Mouse (Mus musculus): ENCODE results near the gene Lta. TPM values are rescaled to one million over a fixed set of nuclear protein-coding genes. Genes with fewer than 3 reads are reported as not detected.

Lta gene
- polyA plus RNA-seq, 1 experiment from 2014 or later, result not detected

DNA sequence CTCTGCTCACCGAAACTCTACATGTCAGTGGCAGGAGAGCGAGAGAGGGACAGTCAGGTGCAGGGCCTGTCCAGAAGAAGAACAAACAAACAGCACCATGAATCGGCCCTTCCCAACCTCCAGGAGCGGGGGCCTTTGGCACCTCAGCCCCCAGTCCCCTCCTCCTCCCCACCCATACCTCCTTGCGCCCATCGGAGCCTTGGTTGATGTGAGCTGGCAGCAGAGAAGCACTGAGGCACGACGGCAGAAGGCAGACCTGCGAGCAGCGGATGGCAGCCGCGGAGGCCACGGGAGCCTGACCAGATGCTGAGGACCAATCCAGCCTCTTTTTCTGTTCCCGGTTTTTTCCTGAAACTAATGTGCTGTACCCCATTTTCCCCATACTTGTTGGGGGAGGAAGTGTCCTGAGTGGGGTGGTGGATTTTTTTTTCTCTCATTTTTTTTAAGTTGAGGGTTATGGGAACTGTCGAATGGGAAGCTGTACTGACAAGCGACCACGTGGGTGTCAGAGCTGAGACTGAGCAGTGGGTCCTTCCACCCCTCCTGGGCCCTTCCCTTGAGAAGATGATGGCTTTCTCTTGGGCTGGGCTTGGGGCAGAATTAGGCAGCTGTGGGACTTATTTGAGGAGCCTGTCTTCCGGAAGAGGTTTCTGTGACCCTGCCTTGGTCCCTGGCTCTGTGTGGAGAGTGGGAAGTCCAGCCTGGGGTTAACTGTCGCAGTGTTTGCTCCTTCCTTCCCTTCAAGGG lies 44.5 kb upstream of the Lta start:
- Histone ChIP-seq H3K4me3 (ENCODE audit: low read depth, low read length) (no peak overlapping the region), H3K9ac (ENCODE audit: low read depth, low read length) (no peak overlapping the region), H3K27me3 (replicated peaks; ENCODE audit: control insufficient read depth, insufficient read depth, low read length) (no peaks in the 10 kb centered on the region), H3K4me1 (replicated peaks; ENCODE audit: control insufficient read depth, insufficient read depth, low read length) (peaks cover 9% of the 10 kb centered on the region), H3K36me3 (ENCODE audit: control insufficient read depth, insufficient read depth, low read length) (peaks cover 85% of the 10 kb centered on the region), H3K27ac (ENCODE audit: low read depth, low read length) (no peak overlapping the region), H3K4me2 (no peak overlapping the region), H3K9me3 (ENCODE audit: control insufficient read depth, low read length) (no peaks in the 10 kb centered on the region)
- DNase-seq (ENCODE audit: low spot score) (no peak), ATAC-seq (replicated peaks; ENCODE audit: low FRiP score) (no peak)
- 93% methylated on average over 19 of the region's 19 CpGs for WGBS

DNA sequence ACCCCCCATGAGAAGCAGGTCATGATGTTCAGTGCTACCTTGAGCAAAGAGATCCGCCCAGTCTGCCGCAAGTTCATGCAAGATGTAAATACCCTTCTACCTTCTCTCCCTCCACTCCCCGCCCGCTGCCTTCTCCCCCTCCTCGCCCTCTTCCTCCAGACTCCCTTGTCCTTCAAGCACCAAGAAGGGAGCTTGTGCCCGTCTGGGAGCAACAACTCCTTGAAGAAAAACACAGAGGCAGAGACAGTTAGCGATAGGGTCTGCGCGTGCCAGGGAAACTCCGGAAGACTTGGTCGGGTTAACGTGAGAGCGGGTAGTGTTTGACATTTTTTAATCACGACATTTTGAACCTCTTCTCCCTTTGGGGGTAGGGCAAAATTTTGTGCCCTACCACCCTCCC lies 43.8 kb upstream of the Lta start:
- DNase-seq (ENCODE audit: low spot score) (no peak), ATAC-seq (replicated peaks; ENCODE audit: low FRiP score) (no peak)
- H3K4me2 ChIP-seq, result no peak overlapping the region
- H3K4me3 ChIP-seq (ENCODE audit: low read depth, low read length), result no peak overlapping the region
- H3K4me1 ChIP-seq (replicated peaks; ENCODE audit: control insufficient read depth, insufficient read depth, low read length), result peaks cover 15% of the 10 kb centered on the region
- no peak overlapping the region for H3K9ac ChIP-seq (ENCODE audit: low read depth, low read length)
- no peak overlapping the region for H3K27ac ChIP-seq (ENCODE audit: low read depth, low read length)
- WGBS, result 91% methylated on average over 14 of the region's 14 CpGs
- H3K36me3 ChIP-seq (ENCODE audit: control insufficient read depth, insufficient read depth, low read length), result peaks cover 92% of the 10 kb centered on the region
- no peaks in the 10 kb centered on the region for H3K27me3 ChIP-seq (replicated peaks; ENCODE audit: control insufficient read depth, insufficient read depth, low read length)
- H3K9me3 ChIP-seq (ENCODE audit: control insufficient read depth, low read length), result no peaks in the 10 kb centered on the region

DNA sequence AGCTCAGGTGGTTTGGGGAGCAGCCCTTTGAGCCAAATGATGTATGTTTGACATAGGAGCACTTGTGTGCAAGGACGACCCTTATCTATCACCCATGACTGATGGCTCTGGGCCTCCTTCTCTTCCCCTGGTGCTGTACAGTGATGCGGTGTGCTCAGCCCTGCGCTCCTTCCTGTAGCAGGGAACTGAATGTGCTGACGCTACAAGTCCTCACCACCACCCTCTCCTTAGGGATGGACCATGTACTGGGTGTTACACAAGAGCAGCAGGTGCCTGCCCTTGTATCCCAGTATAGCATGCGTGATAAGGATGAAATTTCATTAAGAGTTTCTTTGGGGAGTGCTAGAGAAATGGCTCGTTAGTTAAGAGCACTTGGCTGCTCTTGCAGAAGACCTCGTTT lies 42.0 kb upstream of the Lta start:
- H3K9me3 ChIP-seq (ENCODE audit: control insufficient read depth, low read length), result no peaks in the 10 kb centered on the region
- H3K4me3 ChIP-seq (ENCODE audit: low read depth, low read length), result no peak overlapping the region
- H3K4me2 ChIP-seq, result no peak overlapping the region
- DNase-seq (ENCODE audit: low spot score) (no peak), ATAC-seq (replicated peaks; ENCODE audit: low FRiP score) (no peak)
- peaks cover 80% of the 10 kb centered on the region for H3K36me3 ChIP-seq (ENCODE audit: control insufficient read depth, insufficient read depth, low read length)
- H3K9ac ChIP-seq (ENCODE audit: low read depth, low read length), result no peak overlapping the region
- no peak overlapping the region for H3K27ac ChIP-seq (ENCODE audit: low read depth, low read length)
- H3K27me3 ChIP-seq (replicated peaks; ENCODE audit: control insufficient read depth, insufficient read depth, low read length), result no peaks in the 10 kb centered on the region
- 81% methylated on average over 7 of the region's 7 CpGs for WGBS
- peaks cover 23% of the 10 kb centered on the region for H3K4me1 ChIP-seq (replicated peaks; ENCODE audit: control insufficient read depth, insufficient read depth, low read length)

DNA sequence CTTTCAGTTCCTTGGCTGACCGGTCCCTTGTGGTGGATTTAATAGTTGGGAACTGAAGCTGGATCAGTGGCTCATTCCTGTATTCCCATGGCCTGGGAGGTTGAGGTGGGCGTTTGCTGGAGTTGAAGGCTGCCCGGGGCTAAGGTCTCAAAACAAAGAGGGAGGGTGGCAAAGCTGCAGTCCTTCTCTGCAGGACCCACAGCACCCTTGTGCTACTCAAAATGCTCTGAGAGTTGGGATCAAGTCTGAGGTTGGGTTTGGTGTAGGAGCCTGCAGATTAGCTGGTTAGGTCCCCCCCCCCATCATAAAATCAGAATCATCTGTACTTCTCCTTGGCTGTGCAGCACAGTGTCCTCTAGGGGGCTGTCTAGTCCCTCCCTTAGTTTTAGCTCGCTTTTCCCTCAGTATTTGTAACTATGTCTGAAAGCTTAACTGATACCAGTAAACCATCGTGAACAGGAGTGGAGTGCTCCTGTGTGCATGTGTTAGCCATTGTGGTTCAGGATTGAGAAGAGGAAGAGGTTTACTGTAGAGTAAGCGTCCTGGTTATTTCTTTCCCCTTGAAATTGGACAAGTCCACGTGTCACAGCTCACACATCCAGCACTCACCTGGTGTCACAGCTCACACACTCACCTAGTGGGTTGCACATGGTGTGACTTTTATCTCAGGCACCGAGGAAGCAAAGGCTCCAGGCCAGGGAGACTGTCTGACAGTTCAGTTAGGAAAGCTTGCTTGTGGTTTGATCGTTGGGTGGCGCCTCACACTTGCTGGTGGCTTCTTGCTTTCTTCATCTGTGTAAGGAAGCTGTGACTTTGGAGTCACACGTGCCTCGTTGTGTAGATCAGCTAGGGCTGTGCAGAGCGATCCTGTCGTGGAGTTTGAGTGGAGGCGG lies 40.8 kb upstream of the Lta start:
- DNase-seq (ENCODE audit: low spot score) (no peak), ATAC-seq (replicated peaks; ENCODE audit: low FRiP score) (no peak)
- no peaks in the 10 kb centered on the region for H3K9me3 ChIP-seq (ENCODE audit: control insufficient read depth, low read length)
- H3K9ac ChIP-seq (ENCODE audit: low read depth, low read length), result no peak overlapping the region
- H3K27ac ChIP-seq (ENCODE audit: low read depth, low read length), result no peak overlapping the region
- peaks cover 70% of the 10 kb centered on the region for H3K36me3 ChIP-seq (ENCODE audit: control insufficient read depth, insufficient read depth, low read length)
- 82% methylated on average over 15 of the region's 15 CpGs for WGBS
- no peak overlapping the region for H3K4me2 ChIP-seq
- H3K4me1 ChIP-seq (replicated peaks; ENCODE audit: control insufficient read depth, insufficient read depth, low read length), result peaks cover 23% of the 10 kb centered on the region
- peak overlapping the region; percentile 13; the same call in 1 of the 2 replicates for H3K4me3 ChIP-seq (ENCODE audit: low read depth, low read length)
- H3K27me3 ChIP-seq (replicated peaks; ENCODE audit: control insufficient read depth, insufficient read depth, low read length), result no peaks in the 10 kb centered on the region

DNA sequence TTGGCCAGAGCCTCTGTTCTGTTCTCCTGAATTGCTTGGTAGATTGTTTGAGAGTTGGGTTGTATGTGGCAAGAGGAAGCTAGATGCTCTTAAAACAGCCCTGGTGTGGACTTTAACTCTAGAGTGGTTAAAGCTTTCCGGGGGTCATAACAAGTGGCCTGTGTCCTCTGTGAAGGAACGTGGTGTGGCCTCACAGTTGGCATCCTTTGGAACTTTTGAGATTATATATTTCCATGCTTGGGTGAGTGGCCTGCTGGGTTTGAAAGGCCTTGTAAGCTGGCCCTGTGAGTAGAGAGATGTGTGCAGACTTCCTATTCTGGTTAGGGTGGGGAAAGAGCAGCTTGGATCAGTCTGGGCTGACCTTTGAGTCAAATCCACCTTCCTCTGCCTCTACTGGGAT lies 39.8 kb upstream of the Lta start:
- Histone ChIP-seq H3K4me2 (peak overlapping the region; percentile 83), H3K27ac (ENCODE audit: low read depth, low read length) (no peak overlapping the region), H3K4me3 (ENCODE audit: low read depth, low read length) (peak overlapping the region; percentile 94; the same call in 1 of the 2 replicates), H3K9me3 (ENCODE audit: control insufficient read depth, low read length) (no peaks in the 10 kb centered on the region), H3K27me3 (replicated peaks; ENCODE audit: control insufficient read depth, insufficient read depth, low read length) (no peaks in the 10 kb centered on the region), H3K9ac (ENCODE audit: low read depth, low read length) (peak overlapping the region; percentile 99), H3K4me1 (replicated peaks; ENCODE audit: control insufficient read depth, insufficient read depth, low read length) (peaks cover 29% of the 10 kb centered on the region), H3K36me3 (ENCODE audit: control insufficient read depth, insufficient read depth, low read length) (peaks cover 61% of the 10 kb centered on the region)
- 89% methylated on average over 2 of the region's 2 CpGs for WGBS
- DNase-seq (ENCODE audit: low spot score) (no peak), ATAC-seq (replicated peaks; ENCODE audit: low FRiP score) (no peak)

DNA sequence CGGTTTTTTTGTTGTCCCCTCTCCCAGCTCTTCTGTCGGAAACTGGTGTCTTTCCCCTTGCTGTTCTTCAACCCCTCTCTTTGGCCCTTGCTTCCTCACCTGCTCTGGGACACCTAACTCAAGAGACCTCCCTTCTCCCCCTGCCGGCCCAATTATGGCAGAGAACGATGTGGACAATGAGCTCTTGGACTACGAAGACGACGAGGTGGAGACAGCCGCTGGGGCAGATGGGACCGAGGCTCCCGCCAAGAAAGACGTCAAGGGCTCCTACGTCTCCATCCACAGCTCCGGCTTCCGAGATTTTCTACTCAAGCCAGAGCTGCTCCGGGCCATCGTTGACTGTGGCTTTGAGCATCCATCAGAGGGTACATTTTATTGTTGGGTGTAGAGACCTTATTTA lies 37.9 kb upstream of the Lta start:
- H3K4me3 ChIP-seq (ENCODE audit: low read depth, low read length), result peak overlapping the region; percentile 94
- ATAC-seq (replicated peaks; ENCODE audit: low FRiP score) (no peak), DNase-seq (ENCODE audit: low spot score) (no peak)
- no peaks in the 10 kb centered on the region for H3K9me3 ChIP-seq (ENCODE audit: control insufficient read depth, low read length)
- H3K9ac ChIP-seq (ENCODE audit: low read depth, low read length), result peak overlapping the region; percentile 99
- peak overlapping the region; percentile 83 for H3K4me2 ChIP-seq
- 15% methylated on average over 16 of the region's 16 CpGs for WGBS
- H3K27me3 ChIP-seq (replicated peaks; ENCODE audit: control insufficient read depth, insufficient read depth, low read length), result no peaks in the 10 kb centered on the region
- H3K4me1 ChIP-seq (replicated peaks; ENCODE audit: control insufficient read depth, insufficient read depth, low read length), result peaks cover 29% of the 10 kb centered on the region
- peaks cover 43% of the 10 kb centered on the region for H3K36me3 ChIP-seq (ENCODE audit: control insufficient read depth, insufficient read depth, low read length)
- H3K27ac ChIP-seq (ENCODE audit: low read depth, low read length), result peak overlapping the region; percentile 98

DNA sequence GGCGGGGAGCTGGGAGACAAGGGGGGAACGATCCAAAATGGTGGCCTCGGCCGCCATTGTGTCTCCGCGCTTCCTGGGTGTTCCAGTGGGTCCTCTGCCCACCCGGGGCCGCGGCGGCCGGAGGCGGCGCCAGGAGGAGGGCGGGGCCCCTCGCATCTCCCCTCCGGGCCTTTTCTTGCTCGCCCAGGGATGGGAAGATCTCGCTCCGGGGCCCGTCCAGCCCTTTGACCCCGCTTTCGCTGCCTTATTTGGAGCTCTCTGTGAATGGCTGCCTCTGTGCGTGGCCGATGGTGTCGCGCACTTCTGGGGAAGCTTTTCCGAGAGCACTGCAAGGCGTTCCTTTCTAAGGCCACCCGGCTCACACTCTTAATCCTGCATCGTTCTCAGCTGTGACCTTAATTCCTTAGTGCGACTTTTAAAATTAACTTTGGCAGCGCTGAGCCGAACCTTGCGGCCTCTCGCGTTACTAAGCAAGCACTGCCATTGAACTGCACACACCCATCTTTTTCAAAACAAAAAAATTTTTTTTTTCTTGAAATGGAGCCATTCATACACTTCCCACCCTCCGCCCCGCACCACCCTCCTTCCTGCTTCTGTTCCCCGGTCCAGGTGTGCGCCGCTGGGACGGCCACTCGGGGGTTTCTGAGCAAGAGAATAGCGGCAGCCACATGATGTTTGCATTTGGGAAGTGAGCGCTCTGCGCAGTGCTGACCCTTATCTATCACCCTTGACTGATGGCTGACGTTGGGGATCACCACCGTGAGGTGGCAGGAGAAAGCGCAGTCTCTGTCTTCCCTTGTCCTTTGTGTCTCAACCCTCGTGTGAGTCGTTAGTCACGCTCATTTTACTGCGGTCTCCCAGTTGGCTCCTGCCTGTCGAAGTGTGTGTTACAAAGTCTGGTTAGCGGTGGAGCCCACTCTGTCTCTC lies 37.1 kb upstream of the Lta start:
- peaks cover 29% of the 10 kb centered on the region for H3K4me1 ChIP-seq (replicated peaks; ENCODE audit: control insufficient read depth, insufficient read depth, low read length)
- under 1% methylated on average over 55 of the region's 55 CpGs for WGBS
- peak; percentile 64 for DNase-seq (ENCODE audit: low spot score)

More for the DNA sequence above, 37.1 kb upstream of the Lta start:
- Histone ChIP-seq H3K27me3 (replicated peaks; ENCODE audit: control insufficient read depth, insufficient read depth, low read length) (no peaks in the 10 kb centered on the region), H3K36me3 (ENCODE audit: control insufficient read depth, insufficient read depth, low read length) (peaks cover 36% of the 10 kb centered on the region), H3K9me3 (ENCODE audit: control insufficient read depth, low read length) (no peaks in the 10 kb centered on the region), H3K9ac (ENCODE audit: low read depth, low read length) (peak overlapping the region; percentile 99), H3K4me2 (peak overlapping the region; percentile 83), H3K4me3 (ENCODE audit: low read depth, low read length) (peak overlapping the region; percentile 94), H3K27ac (ENCODE audit: low read depth, low read length) (peak overlapping the region; percentile 98)
- ATAC-seq (replicated peaks; ENCODE audit: low FRiP score), result peak; percentile 61
